ENCODE assay signal across 7 mouse cellular contexts in the genomic region with DNA sequence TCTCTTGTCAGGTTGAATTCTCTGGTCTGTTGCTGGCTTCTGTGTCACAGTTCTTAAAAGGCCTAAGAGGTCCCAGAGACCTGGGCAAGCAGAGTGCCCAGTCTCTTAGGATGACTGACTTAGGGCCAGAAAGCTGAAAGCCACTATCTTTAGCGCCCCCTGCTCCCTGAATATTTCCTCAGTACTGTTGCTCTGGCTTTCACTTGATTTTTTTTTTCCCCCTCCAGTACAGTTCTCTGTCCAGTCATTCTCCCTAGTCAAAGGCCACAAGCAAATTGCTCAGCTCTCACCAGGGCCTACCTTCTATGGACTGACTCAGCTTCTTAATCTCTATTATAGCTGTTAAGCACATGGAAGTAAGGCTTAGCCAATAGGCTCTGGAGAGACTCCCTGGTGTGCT. TPM values are rescaled to one million over a fixed set of nuclear protein-coding genes. Genes with fewer than 3 reads are reported as not detected.
DNase-seq lines count a peak whose midpoint lies in the region; ATAC-seq lines count a peak whose summit lies in the region.

No protein-coding gene starts in this region.

- no peak for ATAC-seq in hindbrain, embryonic 14.5 days (ENCODE audit: low FRiP score)

- H3K4me3 ChIP-seq in embryonic facial prominence, embryonic 10.5 days, result peak overlapping the region; percentile 99
- H3K4me3 ChIP-seq in hindbrain, embryonic 14.5 days (replicated peaks; ENCODE audit: low read length), result peak overlapping the region; percentile 80

- H3K27ac ChIP-seq in embryonic facial prominence, embryonic 10.5 days (replicated peaks), result peak overlapping the region; percentile 99; the same call in 1 of the 2 replicates
- no peak overlapping the region for H3K27ac ChIP-seq in hindbrain, embryonic 14.5 days

- peak overlapping the region; percentile 90 for H3K9ac ChIP-seq in hindbrain, embryonic 14.5 days

- no peaks in the 10 kb centered on the region for H3K9me3 ChIP-seq in embryonic facial prominence, embryonic 10.5 days
- H3K9me3 ChIP-seq in hindbrain, embryonic 14.5 days (ENCODE audit: control insufficient read depth, low read length), result no peaks in the 10 kb centered on the region

- H3K36me3 ChIP-seq in embryonic facial prominence, embryonic 10.5 days (replicated peaks), result peaks cover 66% of the 10 kb centered on the region
- H3K36me3 ChIP-seq in hindbrain, embryonic 14.5 days (replicated peaks; ENCODE audit: control insufficient read depth, insufficient read depth), result peaks cover 25% of the 10 kb centered on the region

- H3K4me1 ChIP-seq in embryonic facial prominence, embryonic 10.5 days, result peaks cover 55% of the 10 kb centered on the region
- peaks cover 27% of the 10 kb centered on the region for H3K4me1 ChIP-seq in hindbrain, embryonic 14.5 days (replicated peaks; ENCODE audit: control insufficient read depth, insufficient read depth, low read length)

- no peaks in the 10 kb centered on the region for H3K27me3 ChIP-seq in embryonic facial prominence, embryonic 10.5 days (replicated peaks; ENCODE audit: low read depth, poor library complexity, severe bottlenecking)
- H3K27me3 ChIP-seq in hindbrain, embryonic 14.5 days (ENCODE audit: control insufficient read depth, insufficient read depth, low read length), result no peaks in the 10 kb centered on the region

- WGBS in embryonic facial prominence, embryonic 10.5 days, result 3% methylated on average over 1 of the region's 1 CpGs
- WGBS in hindbrain, embryonic 14.5 days, result 0% methylated on average over 1 of the region's 1 CpGs

- H3K4me2 ChIP-seq in hindbrain, embryonic 14.5 days (replicated peaks), result peak overlapping the region; percentile 89

- DNase-seq in spleen, postnatal 10 days (ENCODE audit: low spot score in 2 of 2), result peak; percentile 35 to 53
- no peak for DNase-seq in spleen, adult 12 weeks (ENCODE audit: low spot score)
- peak; percentile 15 for DNase-seq in embryonic facial prominence, embryonic 10.5 days (ENCODE audit: low spot score)
- DNase-seq in hindbrain, embryonic 14.5 days (ENCODE audit: low spot score), result no peak
- peak; percentile 44 for DNase-seq in lung, postnatal 10 days
- DNase-seq in right cerebral cortex, postnatal 14 days, result no peak
- DNase-seq in right cerebral cortex, postnatal 25 days, result no peak

RNA-seq across cellular contexts. Expression of gene Nutf2, which starts 1.6 kb away (rescaled TPM):
- polyA plus RNA-seq in embryonic facial prominence, embryonic 10.5 days (2016; fragmentation: Nextera tagmentation; extraction: Ambion mirVana), result 394 and 398 TPM in 2 replicates
- 181 TPM in 2 replicates for polyA plus RNA-seq in hindbrain, embryonic 14.5 days (2014; fragmentation: Nextera tagmentation; extraction: Ambion mirVana)

RNA-seq across cellular contexts. Expression of gene Thap11, which starts 7.0 kb away (rescaled TPM):
- polyA plus RNA-seq in embryonic facial prominence, embryonic 10.5 days (2016; fragmentation: Nextera tagmentation; extraction: Ambion mirVana), result 82.1 and 83.0 TPM in 2 replicates
- 46.2 and 51.2 TPM in 2 replicates for polyA plus RNA-seq in hindbrain, embryonic 14.5 days (2014; fragmentation: Nextera tagmentation; extraction: Ambion mirVana)

RNA-seq across cellular contexts. Expression of gene Cenpt, which starts 8.9 kb away (rescaled TPM):
- 49.6 and 51.2 TPM in 2 replicates for polyA plus RNA-seq in embryonic facial prominence, embryonic 10.5 days (2016; fragmentation: Nextera tagmentation; extraction: Ambion mirVana)
- polyA plus RNA-seq in hindbrain, embryonic 14.5 days (2014; fragmentation: Nextera tagmentation; extraction: Ambion mirVana), result 46.3 and 51.7 TPM in 2 replicates

RNA-seq across cellular contexts. Expression of gene Edc4, which starts 18.7 kb away (rescaled TPM):
- polyA plus RNA-seq in embryonic facial prominence, embryonic 10.5 days (2016; fragmentation: Nextera tagmentation; extraction: Ambion mirVana), result 69.8 and 78.4 TPM in 2 replicates
- polyA plus RNA-seq in hindbrain, embryonic 14.5 days (2014; fragmentation: Nextera tagmentation; extraction: Ambion mirVana), result 40.1 and 46.6 TPM in 2 replicates

RNA-seq across cellular contexts. Expression of gene Nrn1l, which starts 31.4 kb away (rescaled TPM):
- polyA plus RNA-seq in embryonic facial prominence, embryonic 10.5 days (2016; fragmentation: Nextera tagmentation; extraction: Ambion mirVana), result 0.35 and 0.54 TPM in 2 replicates
- 1.4 TPM in 1 of 2 replicates, not detected in the other for polyA plus RNA-seq in hindbrain, embryonic 14.5 days (2014; fragmentation: Nextera tagmentation; extraction: Ambion mirVana)

Comparison
In these comparisons a context has a peak if more than half of its experiments do, and no peak if none do; other contexts are left out.
1. DNase-seq: peak in spleen, postnatal 10 days (2 of 2), embryonic facial prominence, embryonic 10.5 days (single experiment) and lung, postnatal 10 days (single experiment); none in spleen, adult 12 weeks (single experiment), hindbrain, embryonic 14.5 days (single experiment), right cerebral cortex, postnatal 14 days (single experiment) and right cerebral cortex, postnatal 25 days (single experiment).